Mouse (Mus musculus): ENCODE measurements at regions not wholly inside any gene's neighbourhood (a gene's known extent, or its start where the extent isn't known, plus 50 kb on each side); places are given as distances from the start of the nearest gene placed in this dataset.

GRCm38 (mm10) chr2:28349911-28350310 lies 96.7 kb upstream of the Ppp1r26 start:
- DNase-seq (ENCODE audit: low spot score in 2 of 2): no peak

GRCm38 (mm10) chr2:28351445-28351844 lies 95.2 kb upstream of the Ppp1r26 start:
- no peak for DNase-seq (ENCODE audit: low spot score in 2 of 2)

GRCm38 (mm10) chr2:28352903-28353302 lies 93.7 kb upstream of the Ppp1r26 start:
- DNase-seq (ENCODE audit: low spot score in 2 of 2): no peak

- DNase-seq (ENCODE audit: low spot score in 2 of 2): no peak
Measured at GRCm38 (mm10) chr2:28362199-28362598, 84.4 kb upstream of the Ppp1r26 start.

- DNase-seq (ENCODE audit: low spot score in 2 of 2): no peak
Measured at GRCm38 (mm10) chr2:28364623-28365022, 82.0 kb upstream of the Ppp1r26 start.

GRCm38 (mm10) chr2:28365756-28366155 lies 80.8 kb upstream of the Ppp1r26 start:
- DNase-seq (ENCODE audit: low spot score in 2 of 2): no peak

GRCm38 (mm10) chr2:28374838-28375237 lies 71.8 kb upstream of the Ppp1r26 start:
- DNase-seq (ENCODE audit: low spot score in 2 of 2): peak; percentile 34 to 77

GRCm38 (mm10) chr2:28377948-28378822 lies 68.4 kb upstream of the Ppp1r26 start:
- no peak for DNase-seq (ENCODE audit: low spot score in 2 of 2)

- DNase-seq (ENCODE audit: low spot score in 2 of 2): no peak
Measured at GRCm38 (mm10) chr2:28382051-28382802, 64.4 kb upstream of the Ppp1r26 start.

GRCm38 (mm10) chr2:28384875-28385274 lies 61.7 kb upstream of the Ppp1r26 start:
- DNase-seq (ENCODE audit: low spot score in 2 of 2): no peak

GRCm38 (mm10) chr2:28386784-28387183 lies 59.8 kb upstream of the Ppp1r26 start:
- DNase-seq (ENCODE audit: low spot score in 2 of 2): no peak

GRCm38 (mm10) chr2:28387422-28387836 lies 59.2 kb upstream of the Ppp1r26 start:
- no peak for DNase-seq (ENCODE audit: low spot score in 2 of 2)

GRCm38 (mm10) chr2:28387926-28388325 lies 58.7 kb upstream of the Ppp1r26 start:
- DNase-seq (ENCODE audit: low spot score in 2 of 2): no peak

GRCm38 (mm10) chr2:28389703-28390102 lies 56.9 kb upstream of the Ppp1r26 start:
- DNase-seq (ENCODE audit: low spot score in 2 of 2): no peak

- no peak for DNase-seq (ENCODE audit: low spot score in 2 of 2)
Measured at GRCm38 (mm10) chr2:28395391-28395790, 51.2 kb upstream of the Ppp1r26 start.
